Mouse (Mus musculus) stomach, postnatal 0 days (tissue): ENCODE results near the gene Elovl6.

Source experiments
- CTCF ChIP-seq: IDR thresholded peaks from 2 replicates; pipeline ENCODE4 v1.5.1; 2016; ENCODE audit warnings: antibody characterized with exemption, low read depth, mild to moderate bottlenecking, moderate library complexity
- EP300 ChIP-seq: optimal IDR thresholded peaks from 2 replicates; pipeline ENCODE3; 2016; ENCODE audit warnings: antibody characterized with exemption

- TF ChIP-seq CTCF = no peak
- no peak for TF ChIP-seq EP300
Measured at GRCm38 (mm10) chr3:129540882-129541281, 8.7 kb downstream of the Elovl6 start.
